Mouse (Mus musculus): Measurements from ENCODE around the gene Slc36a2. TPM values are rescaled to one million over a fixed set of nuclear protein-coding genes. Genes with fewer than 3 reads are reported as not detected.

The Slc36a2 gene
- polyA plus RNA-seq, 1 experiment, result 401 TPM

Other genes with a start within 250 kb of the Slc36a2 start
- gene Tnip1, start 222.2 kb downstream of the Slc36a2 start, polyA plus RNA-seq (2012; ENCODE audit: insufficient read depth, insufficient read length, missing spikeins), result 16.0 and 16.9 TPM in 2 replicates
- gene Anxa6, start 151.6 kb downstream of the Slc36a2 start, polyA plus RNA-seq (2012; ENCODE audit: insufficient read depth, insufficient read length, missing spikeins), result 212 and 213 TPM in 2 replicates
- gene Ccdc69, start 106.9 kb downstream of the Slc36a2 start, polyA plus RNA-seq (2012; ENCODE audit: insufficient read depth, insufficient read length, missing spikeins), result 42.5 and 46.3 TPM in 2 replicates
- gene Gm2a, start 87.0 kb downstream of the Slc36a2 start, polyA plus RNA-seq (2012; ENCODE audit: insufficient read depth, insufficient read length, missing spikeins), result 57.5 and 65.4 TPM in 2 replicates
- not detected in 2 replicates for gene Slc36a3, start 33.4 kb downstream of the Slc36a2 start, polyA plus RNA-seq (2012; ENCODE audit: insufficient read depth, insufficient read length, missing spikeins)
- 3.4 and 5.3 TPM in 2 replicates for gene Slc36a1, start 19.3 kb upstream of the Slc36a2 start, polyA plus RNA-seq (2012; ENCODE audit: insufficient read depth, insufficient read length, missing spikeins)
- gene Fat2, start 151.5 kb upstream of the Slc36a2 start, polyA plus RNA-seq (2012; ENCODE audit: insufficient read depth, insufficient read length, missing spikeins), result not detected in 2 replicates
- 730 and 804 TPM in 2 replicates for gene Sparc, start 238.1 kb upstream of the Slc36a2 start, polyA plus RNA-seq (2012; ENCODE audit: insufficient read depth, insufficient read length, missing spikeins)

Data from brown adipose tissue, adult 24 weeks (tissue).